Mouse (Mus musculus) midbrain, embryonic 16.5 days (tissue): ENCODE data around the gene Zmynd15. TPM values are rescaled to one million over a fixed set of nuclear protein-coding genes. Genes with fewer than 3 reads are reported as not detected.
"Not testable (repeated sequence)": the region's sequence is repeated elsewhere in the genome, so short reads cannot be mapped to it uniquely, and the experiment has no call there.

ENCODE experiments used
- ATAC-seq: fragments of 200-750 bp; cut with Nextera tagmentation; 2 replicates; pipeline ENCODE4 v1.8.0; 2017; ENCODE audit warnings: moderate TSS enrichment
- H3K27ac ChIP-seq: fragments of 300-500 bp; sonication (generic); 2 replicates; pipeline ENCODE4 v1.5.1; 2014; ENCODE audit warnings: mild to moderate bottlenecking, low read length, mixed read lengths
- H3K27me3 ChIP-seq: fragments of 300-500 bp; sonication (generic); 2 replicates; pipeline ENCODE4 v1.6.1; 2014; ENCODE audit warnings: low read depth, low read length, mixed read lengths; ENCODE audit not compliant: control insufficient read depth, insufficient read depth
- H3K36me3 ChIP-seq: fragments of 300-500 bp; sonication (generic); 2 replicates; pipeline ENCODE4 v1.6.1; 2014; ENCODE audit warnings: mild to moderate bottlenecking, low read length, moderate library complexity, mixed read lengths; ENCODE audit not compliant: control insufficient read depth, insufficient read depth
- H3K4me1 ChIP-seq: fragments of 300-500 bp; sonication (generic); 2 replicates; pipeline ENCODE4 v1.6.1; 2014; ENCODE audit warnings: mild to moderate bottlenecking, low read length, mixed read lengths; ENCODE audit not compliant: control insufficient read depth, insufficient read depth
- H3K4me2 ChIP-seq: fragments of 300-500 bp; sonication (generic); 2 replicates; pipeline ENCODE4 v1.6.1; 2014; ENCODE audit warnings: mild to moderate bottlenecking, low read length, mixed read lengths
- H3K4me3 ChIP-seq: fragments of 300-500 bp; sonication (generic); 2 replicates; pipeline ENCODE4 v1.5.1; 2014; ENCODE audit warnings: low read depth, mild to moderate bottlenecking, low read length, moderate library complexity, mixed read lengths
- H3K9ac ChIP-seq: fragments of 300-500 bp; sonication (generic); 2 replicates; pipeline ENCODE4 v1.6.1; 2014; ENCODE audit warnings: low read depth, low read length, mixed read lengths
- H3K9me3 ChIP-seq: fragments of 300-500 bp; sonication (generic); replicated peaks from 2 replicates; pipeline ENCODE4 v1.6.1; 2014; ENCODE audit warnings: mild to moderate bottlenecking, low read length, mixed read lengths; ENCODE audit not compliant: control insufficient read depth, poor library complexity, severe bottlenecking
- WGBS: fragments of 180-500 bp; shearing (Covaris S2); extraction: QIAGEN DNeasy Blood & Tissue Kit; methylation state at CpG from one replicate; pipeline ENCODE4 v1.1.7; 2014; 5-methylcytosine and 5-hydroxymethylcytosine counted together
- polyA plus RNA-seq: library from polyadenylated mRNA; unstranded; fragments of >200 nt; fragmentation: Nextera tagmentation; extraction: Ambion mirVana; gene quantifications from 2 replicates; pipeline ENCODE4 v1.2.1, GENCODE M21; 2015

Gene Zmynd15
- polyA plus RNA-seq: 0.35 and 0.49 TPM in 2 replicates

DNA sequence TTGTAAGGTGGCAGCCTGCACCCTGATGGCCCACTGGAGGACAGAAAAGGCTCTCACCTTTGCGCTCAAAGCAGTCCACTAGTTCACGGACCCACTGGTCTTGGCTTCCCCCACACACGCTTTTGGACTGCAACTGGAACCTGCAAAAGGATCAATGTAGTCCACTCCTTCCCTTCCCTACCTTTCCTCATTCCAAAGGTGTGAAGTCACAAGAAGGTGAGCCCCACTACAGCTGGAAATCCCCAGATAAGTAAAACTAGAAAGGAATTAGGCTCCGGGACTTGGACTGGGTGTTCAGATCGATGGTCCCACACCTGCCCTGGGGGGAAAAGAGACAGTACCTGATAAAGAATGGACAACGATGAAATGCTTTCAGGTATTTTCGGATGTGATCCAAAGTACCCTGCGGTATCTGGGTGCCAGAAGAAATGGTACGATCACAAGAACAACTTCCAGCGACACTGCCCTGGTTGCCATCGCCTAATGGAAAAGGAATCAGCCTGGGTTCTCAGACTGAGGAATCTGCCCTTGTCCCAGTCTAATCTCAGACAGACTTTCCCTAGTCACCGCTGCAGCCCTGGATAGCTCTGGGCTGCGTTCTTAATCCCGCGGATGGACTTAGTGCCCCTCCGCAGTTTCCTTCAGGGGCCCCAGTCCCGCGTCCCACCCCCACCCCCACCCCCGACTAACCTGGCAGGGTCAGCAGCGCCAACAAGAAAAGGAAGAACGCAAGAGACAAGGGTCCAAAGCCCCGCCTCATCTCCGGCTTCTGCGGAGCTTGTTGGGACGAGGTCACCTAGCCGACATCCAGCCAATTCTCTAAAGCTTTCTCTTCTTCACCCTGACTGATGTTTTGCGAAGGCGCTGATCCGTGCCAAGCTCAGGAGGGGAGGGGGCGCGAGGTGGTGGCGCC, at the start of gene Zmynd15:
TSS of gene Zmynd15 (plus strand) at position 746 of the 913 bp plus-strand sequence.
- Histone ChIP-seq H3K4me1 (peaks cover 5% of the 10 kb centered on the region; the same call in 1 of the 2 replicates), H3K4me2 (peak within 1 kb of the TSS; percentile 72), H3K9ac (peak within 1 kb of the TSS; percentile 64), H3K36me3 (no peaks in the 10 kb centered on the region), H3K27ac (no peak within 1 kb of the TSS), H3K4me3 (peak within 1 kb of the TSS; percentile 37), H3K27me3 (peaks cover 24% of the 10 kb centered on the region), H3K9me3 (no peaks in the 10 kb centered on the region; the same call in 1 of the 2 replicates)
- ATAC-seq: no peak
- WGBS: 20% methylated on average over 32 of the region's 32 CpGs

DNA sequence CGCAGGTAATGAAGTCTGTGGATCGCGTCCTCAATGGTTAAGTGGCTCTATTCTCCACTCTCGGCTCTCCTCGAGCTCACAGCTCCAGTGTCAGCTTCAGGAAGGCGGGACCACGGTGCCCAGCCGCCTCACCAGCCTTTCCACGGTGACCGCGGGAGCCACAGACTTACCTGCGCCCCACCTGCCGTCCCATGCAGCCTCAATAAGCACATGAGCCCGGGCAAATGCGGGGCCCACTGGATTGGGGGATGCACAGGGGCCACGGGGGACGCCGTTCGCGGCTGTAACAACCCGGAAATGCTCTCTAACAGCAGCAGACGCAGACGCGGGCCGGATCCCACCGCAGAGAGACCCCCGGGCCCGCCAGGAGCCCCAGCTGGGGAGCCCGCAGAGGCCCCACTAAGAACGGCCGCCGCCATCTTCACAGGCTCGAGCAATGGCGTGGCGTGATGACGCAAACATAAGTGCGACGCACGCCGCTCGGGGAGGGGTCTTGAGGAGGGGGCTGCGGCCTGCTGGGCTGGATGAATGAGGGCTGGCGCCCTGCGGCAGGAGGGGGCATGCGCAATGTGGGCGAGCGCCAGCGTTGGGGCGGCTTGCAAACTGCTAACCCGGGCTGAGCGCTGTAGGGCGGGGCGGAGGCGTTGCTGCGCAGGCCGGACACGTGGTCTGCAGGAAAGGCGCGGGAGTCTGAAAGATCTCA, 49.5 kb upstream of the Zmynd15 start, which contains the start of gene Pelp1:
TSS of gene Pelp1 (minus strand) at position 438 of the 703 bp plus-strand sequence.
- Histone ChIP-seq H3K27ac (peak within 1 kb of the TSS; percentile 77), H3K4me2 (peak within 1 kb of the TSS; percentile 97), H3K36me3 (no peaks in the 10 kb centered on the region), H3K4me3 (peak within 1 kb of the TSS; percentile 69), H3K9me3 (no peaks in the 10 kb centered on the region), H3K9ac (peak within 1 kb of the TSS; percentile 98), H3K4me1 (peaks cover 22% of the 10 kb centered on the region), H3K27me3 (no peaks in the 10 kb centered on the region)
- peak; percentile 98 for ATAC-seq
- under 1% methylated on average over 59 of the region's 59 CpGs for WGBS

DNA sequence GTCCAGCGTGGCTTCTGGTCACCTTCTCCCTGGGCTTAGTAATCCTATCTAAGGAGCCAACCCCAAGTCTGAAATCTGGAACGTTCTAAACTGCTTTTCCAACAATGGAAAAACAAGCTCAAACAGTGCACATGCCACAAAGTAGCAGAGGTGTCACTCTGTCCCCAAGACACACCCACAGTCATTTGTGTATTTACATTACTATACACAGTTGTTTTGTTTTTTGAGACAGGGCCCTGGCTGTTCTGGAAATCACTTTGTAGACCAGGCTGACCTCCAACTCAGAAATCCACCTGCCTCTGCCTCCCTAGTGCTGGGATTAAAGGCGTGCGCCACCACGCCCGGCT, 49.0 kb upstream of the Zmynd15 start:
- H3K4me1 ChIP-seq: peaks cover 22% of the 10 kb centered on the region
- 63% methylated on average over 6 of the region's 6 CpGs for WGBS
- peak overlapping the region; percentile 77 for H3K27ac ChIP-seq
- H3K9me3 ChIP-seq: no peaks in the 10 kb centered on the region
- peak overlapping the region; percentile 97 for H3K4me2 ChIP-seq
- H3K9ac ChIP-seq: peak overlapping the region; percentile 98
- no peak; the same call in 1 of the 2 replicates for ATAC-seq
- peak overlapping the region; percentile 69 for H3K4me3 ChIP-seq
- H3K27me3 ChIP-seq: no peaks in the 10 kb centered on the region
- no peaks in the 10 kb centered on the region for H3K36me3 ChIP-seq

DNA sequence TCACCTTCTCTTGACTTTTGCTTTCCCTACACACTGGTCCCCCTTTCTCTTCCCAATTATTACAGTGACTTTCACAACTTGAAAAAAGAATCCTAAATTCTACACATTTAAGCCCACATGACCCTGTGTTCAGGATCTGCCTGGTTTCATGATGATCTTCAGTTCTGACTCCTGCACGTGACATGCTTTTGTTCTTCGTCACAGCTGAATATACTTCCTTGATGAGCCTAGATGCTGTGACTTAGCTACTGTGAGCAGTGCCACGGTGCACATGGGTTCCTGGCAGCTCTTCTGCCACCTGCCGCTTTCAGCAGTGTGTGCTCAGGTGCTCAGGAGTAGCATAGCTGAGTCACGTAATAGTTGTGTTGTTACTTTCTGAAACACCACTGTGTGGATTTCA, 46.6 kb upstream of the Zmynd15 start:
- peaks cover 17% of the 10 kb centered on the region for H3K4me1 ChIP-seq
- no peak overlapping the region for H3K9ac ChIP-seq
- no peak overlapping the region for H3K27ac ChIP-seq
- H3K9me3 ChIP-seq: no peaks in the 10 kb centered on the region
- no peaks in the 10 kb centered on the region for H3K27me3 ChIP-seq
- WGBS: 81% methylated on average over 5 of the region's 5 CpGs
- H3K4me2 ChIP-seq: no peak overlapping the region
- no peak for ATAC-seq
- H3K4me3 ChIP-seq: no peak overlapping the region
- no peaks in the 10 kb centered on the region for H3K36me3 ChIP-seq

GRCm38 (mm10) chr11:70413961-70414360, 45.3 kb upstream of the Zmynd15 start:
- 12% methylated on average over 3 of the region's 3 CpGs for WGBS

GRCm38 (mm10) chr11:70418199-70418598, 41.0 kb upstream of the Zmynd15 start:
- ATAC-seq: no peak

More at GRCm38 (mm10) chr11:70413961-70414360, 45.3 kb upstream of the Zmynd15 start:
- Histone ChIP-seq H3K27ac (no peak overlapping the region), H3K4me1 (peaks cover 4% of the 10 kb centered on the region), H3K27me3 (no peaks in the 10 kb centered on the region), H3K4me3 (no peak overlapping the region), H3K9ac (no peak overlapping the region), H3K36me3 (no peaks in the 10 kb centered on the region), H3K9me3 (no peaks in the 10 kb centered on the region), H3K4me2 (no peak overlapping the region)
- no peak for ATAC-seq

DNA sequence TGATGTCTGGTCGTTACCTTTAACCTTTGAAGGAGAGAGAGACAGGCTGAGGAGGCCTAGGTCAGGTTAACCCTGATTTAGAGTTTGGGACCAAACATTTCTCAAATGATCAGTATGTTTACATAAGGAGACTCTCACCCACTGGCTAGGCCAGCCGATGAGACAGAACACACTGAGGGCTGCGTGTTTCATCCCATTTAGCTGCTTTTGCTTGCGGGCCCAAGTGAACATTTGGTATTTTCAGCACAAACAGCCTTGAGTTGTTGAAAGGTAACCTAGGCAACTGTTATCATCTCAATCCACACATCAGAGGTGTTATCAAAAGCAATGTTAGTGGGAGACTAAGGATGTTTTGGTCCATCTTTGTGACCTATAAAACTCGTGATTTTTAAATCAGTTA, 39.7 kb upstream of the Zmynd15 start:
- Histone ChIP-seq H3K27me3 (no peaks in the 10 kb centered on the region), H3K4me2 (no peak overlapping the region), H3K9ac (0 out of 2 replicates have a peak overlapping the region, but pooled peaks have one; percentile 10), H3K4me3 (no peak overlapping the region), H3K4me1 (no peaks in the 10 kb centered on the region), H3K36me3 (no peaks in the 10 kb centered on the region), H3K9me3 (no peaks in the 10 kb centered on the region), H3K27ac (no peak overlapping the region)
- WGBS: 75% methylated on average over 5 of the region's 5 CpGs
- no peak for ATAC-seq

More at GRCm38 (mm10) chr11:70418199-70418598, 41.0 kb upstream of the Zmynd15 start:
- Histone ChIP-seq H3K4me3 (no peak overlapping the region), H3K4me1 (no peaks in the 10 kb centered on the region), H3K4me2 (no peak overlapping the region), H3K9me3 (no peaks in the 10 kb centered on the region), H3K27ac (no peak overlapping the region), H3K9ac (no peak overlapping the region), H3K27me3 (no peaks in the 10 kb centered on the region), H3K36me3 (no peaks in the 10 kb centered on the region)
- 73% methylated on average over 4 of the region's 4 CpGs for WGBS

- WGBS: 74% methylated on average over 6 of the region's 6 CpGs
- H3K36me3 ChIP-seq, H3K9ac ChIP-seq, H3K4me3 ChIP-seq, H3K9me3 ChIP-seq, H3K27ac ChIP-seq, ATAC-seq, H3K4me2 ChIP-seq, H3K27me3 ChIP-seq, H3K4me1 ChIP-seq: not testable (repeated sequence)
Measured at GRCm38 (mm10) chr11:70426598-70426997, 32.6 kb upstream of the Zmynd15 start.
